Comparison of ENCODE assay signal across 8 mouse cellular contexts in the genomic region with DNA sequence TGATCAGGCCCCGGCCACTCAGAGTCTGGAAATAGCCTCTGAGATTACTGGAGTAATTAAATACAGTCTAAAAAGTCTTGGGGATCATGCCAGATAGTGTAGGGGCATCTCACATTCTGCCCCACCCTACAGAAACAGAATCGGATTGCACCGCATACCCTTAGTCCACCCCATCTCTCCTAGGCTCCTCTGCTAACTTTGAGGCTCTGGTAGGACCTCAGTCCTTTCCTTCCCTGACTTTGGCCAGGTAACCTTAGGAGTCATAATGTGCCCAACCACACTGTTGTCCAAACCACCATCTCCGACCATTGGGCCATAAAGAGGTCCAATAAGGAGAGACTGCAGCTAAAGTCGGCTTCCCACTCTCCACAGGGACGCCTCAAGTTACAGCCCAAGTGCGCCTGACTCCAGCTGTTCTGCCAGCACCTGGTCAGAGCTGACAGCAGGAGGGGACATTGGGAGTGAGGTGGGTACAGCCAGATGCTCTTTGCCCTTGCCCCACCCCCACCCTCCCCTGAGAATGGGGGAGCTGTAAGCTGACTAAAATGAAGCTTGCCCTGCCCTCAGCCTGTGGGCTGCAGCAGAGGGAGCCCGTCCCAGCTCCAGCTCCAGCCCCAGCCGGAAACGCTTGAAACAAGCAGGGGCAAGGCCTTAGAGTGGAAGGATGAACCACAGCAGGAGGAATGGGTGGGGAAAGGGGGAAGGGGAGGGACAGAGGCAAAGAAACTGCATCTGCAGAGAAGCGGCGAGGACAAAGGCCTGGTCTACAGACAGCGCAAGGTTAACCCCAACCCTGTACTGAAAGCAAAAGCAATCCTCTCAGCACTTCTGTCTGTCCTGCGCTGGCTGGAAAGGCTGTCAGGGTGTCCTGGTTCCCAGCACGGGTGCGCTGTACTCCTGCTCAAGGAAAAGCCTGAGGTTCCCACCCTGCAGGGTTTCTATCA. TPM values are rescaled to one million over a fixed set of nuclear protein-coding genes. Genes with fewer than 3 reads are reported as not detected.
A peak's percentile ranks its signal among the peaks of the same experiment; 100 is the strongest.
DNase-seq lines count a peak whose midpoint lies in the region; ATAC-seq and TF ChIP-seq lines count a peak whose summit lies in the region.

No protein-coding gene starts in this region.

- H3K36me3 ChIP-seq in kidney, adult 2 months (ENCODE audit: control insufficient read depth, insufficient read depth, low read length), result no peaks in the 10 kb centered on the region

- TF ChIP-seq CTCF in kidney, adult 2 months (conservative IDR thresholded peaks at IDR 0.05; ENCODE audit: insufficient read depth, insufficient read length, low read depth, low read length), result no peak

- intact Hi-C loops in left cerebral cortex, postnatal 14 days (cut with DNase I), result no loop called here

- peak; percentile 59 for DNase-seq in kidney, adult 11 months
- DNase-seq in kidney, adult 8-10 months, result no peak
- DNase-seq in gastrocnemius, adult 18-20 months (ENCODE audit: low spot score), result peak; percentile 84
- peak; percentile 51 for DNase-seq in kidney, adult 2 months
- DNase-seq in lung, postnatal 4 days, result peak; percentile 44 to 64
- peak; percentile 50 for DNase-seq in thymus, postnatal 4 days
- DNase-seq in left cerebral cortex, postnatal 14 days (ENCODE audit: low spot score in 2 of 2), result no peak

- H3K27me3 ChIP-seq in kidney, adult 2 months (replicated peaks; ENCODE audit: control insufficient read depth, insufficient read depth, low read length), result no peaks in the 10 kb centered on the region

- ATAC-seq in erythroblast, adult 5-6 weeks (replicated peaks; ENCODE audit: low FRiP score, poor library complexity, severe bottlenecking), result no peak

- 32% methylated on average over 16 of the region's 16 CpGs for WGBS in kidney, adult 2 months

- no peak for TF ChIP-seq POLR2A in kidney, adult 2 months (IDR thresholded peaks at IDR 0.05; ENCODE audit: low read depth, low read length)

- H3K27ac ChIP-seq in kidney, adult 2 months (ENCODE audit: insufficient read depth, low read depth, low read length), result peak overlapping the region; percentile 13; the same call in 1 of the 2 replicates

- peaks cover 12% of the 10 kb centered on the region; the same call in 1 of the 2 replicates for H3K4me1 ChIP-seq in kidney, adult 2 months (ENCODE audit: control insufficient read depth, insufficient read depth, low read length)

- H3K4me3 ChIP-seq in kidney, adult 2 months (ENCODE audit: insufficient read depth, low read depth, low read length), result no peak overlapping the region

RNA-seq across cellular contexts. Expression of gene Mapkapk3, which starts 10.0 kb away (rescaled TPM):
- 10 to 100 TPM; 33.6 to 34.8 TPM for total RNA-seq in gastrocnemius, adult 18-20 months (2021)
- 24.3 and 25.7 TPM in 2 replicates for polyA plus RNA-seq in kidney, adult 2 months (2012; rRNA removed)
- total RNA-seq in erythroblast, adult 5-6 weeks (2015; ENCODE audit: low replicate concordance), result 10.8 and 25.3 TPM in 2 replicates
- 25.1 and 41.4 TPM in 2 replicates for total RNA-seq in erythroblast, adult 5-6 weeks (2017; ENCODE audit: low replicate concordance)
- 1 to 10 TPM; 2.4 to 2.7 TPM for total RNA-seq in left cerebral cortex, postnatal 14 days (2021)

RNA-seq across cellular contexts. Expression of gene Cish, which starts 16.2 kb away (rescaled TPM):
- total RNA-seq in gastrocnemius, adult 18-20 months (2021), result 1 to 10 TPM; 6.0 to 6.6 TPM
- polyA plus RNA-seq in kidney, adult 2 months (2012; rRNA removed), result 49.7 and 69.1 TPM in 2 replicates
- 2.1 and 7.9 TPM in 2 replicates for total RNA-seq in erythroblast, adult 5-6 weeks (2015; ENCODE audit: low replicate concordance)
- total RNA-seq in erythroblast, adult 5-6 weeks (2017; ENCODE audit: low replicate concordance), result 2.0 and 4.7 TPM in 2 replicates
- total RNA-seq in left cerebral cortex, postnatal 14 days (2021), result 10 to 100 TPM in 1 of 2 experiments, 1 to 10 TPM in 1; 6.7 to 11.1 TPM

RNA-seq across cellular contexts. Expression of gene Dock3, which starts 47.9 kb away (rescaled TPM):
- total RNA-seq in gastrocnemius, adult 18-20 months (2021), result under 1 TPM in 1 of 2 experiments, not detected in 1; 0.33 TPM
- 0.23 and 0.45 TPM in 2 replicates for polyA plus RNA-seq in kidney, adult 2 months (2012; rRNA removed)
- total RNA-seq in erythroblast, adult 5-6 weeks (2015; ENCODE audit: low replicate concordance), result 1.5 TPM in 1 of 2 replicates, not detected in the other
- not detected in 2 replicates for total RNA-seq in erythroblast, adult 5-6 weeks (2017; ENCODE audit: low replicate concordance)
- total RNA-seq in left cerebral cortex, postnatal 14 days (2021), result 100 to 1,000 TPM; 165 to 173 TPM

RNA-seq across cellular contexts. Expression of gene Hemk1, which starts 58.5 kb away (rescaled TPM):
- 10 to 100 TPM; 11.8 to 13.3 TPM for total RNA-seq in gastrocnemius, adult 18-20 months (2021)
- polyA plus RNA-seq in kidney, adult 2 months (2012; rRNA removed), result 35.0 and 42.1 TPM in 2 replicates
- total RNA-seq in erythroblast, adult 5-6 weeks (2015; ENCODE audit: low replicate concordance), result 2.7 TPM in 1 of 2 replicates, not detected in the other
- total RNA-seq in erythroblast, adult 5-6 weeks (2017; ENCODE audit: low replicate concordance), result 0.94 and 5.2 TPM in 2 replicates
- total RNA-seq in left cerebral cortex, postnatal 14 days (2021), result 10 to 100 TPM; 16.5 to 16.6 TPM

Comparison
In these comparisons a context has a peak if more than half of its experiments do, and no peak if none do; other contexts are left out.
1. DNase-seq: peak in kidney, adult 11 months (single experiment), gastrocnemius, adult 18-20 months (single experiment), kidney, adult 2 months (single experiment), lung, postnatal 4 days (2 of 2) and thymus, postnatal 4 days (single experiment); none in kidney, adult 8-10 months (0 of 2) and left cerebral cortex, postnatal 14 days (0 of 2).
2. RNA of gene Dock3, which starts 47.9 kb away (total RNA-seq): 165 to 173 TPM in left cerebral cortex, postnatal 14 days; 1.5 TPM in erythroblast, adult 5-6 weeks and 0.33 TPM in gastrocnemius, adult 18-20 months; every median in the first group is over 10 times any median in the second.